Mouse (Mus musculus) heart, embryonic 16.5 days (tissue): ENCODE measurements at regions not wholly inside any gene's neighbourhood (a gene's known extent, or its start where the extent isn't known, plus 50 kb on each side); places are given as distances from the start of the nearest gene placed in this dataset.

Experiments
- ATAC-seq: fragments of 200-750 bp; cut with Nextera tagmentation; replicated peaks from 2 replicates; pipeline ENCODE4 v1.8.0; 2017; ENCODE audit warnings: moderate number of reproducible peaks; ENCODE audit not compliant: insufficient read depth, low FRiP score; ENCODE audit errors: extremely low read depth
- H3K27ac ChIP-seq: fragments of 300-500 bp; sonication (generic); 2 replicates; pipeline ENCODE4 v1.5.1; 2014; ENCODE audit warnings: mild to moderate bottlenecking, low read length, control low read depth, moderate library complexity
- H3K27me3 ChIP-seq: fragments of 300-500 bp; sonication (generic); 2 replicates; pipeline ENCODE4 v1.6.1; 2014; ENCODE audit warnings: low read length, mixed read lengths; ENCODE audit not compliant: control insufficient read depth, insufficient read depth
- H3K36me3 ChIP-seq: fragments of 300-500 bp; sonication (generic); 2 replicates; pipeline ENCODE4 v1.6.1; 2014; ENCODE audit not compliant: control insufficient read depth, insufficient read depth
- H3K4me1 ChIP-seq: fragments of 300-500 bp; sonication (generic); 2 replicates; pipeline ENCODE4 v1.6.1; 2014; ENCODE audit warnings: low read length, mixed read lengths; ENCODE audit not compliant: control insufficient read depth, insufficient read depth
- H3K4me2 ChIP-seq: fragments of 300-500 bp; sonication (generic); 2 replicates; pipeline ENCODE4 v1.6.1; 2014; ENCODE audit warnings: low read depth, mild to moderate bottlenecking, control low read depth, low read length
- H3K4me3 ChIP-seq: fragments of 300-500 bp; sonication (generic); 2 replicates; pipeline ENCODE4 v1.5.1; 2014; ENCODE audit warnings: mild to moderate bottlenecking, control low read depth, low read length
- H3K9ac ChIP-seq: fragments of 300-500 bp; sonication (generic); 2 replicates; pipeline ENCODE4 v1.6.1; 2014; ENCODE audit warnings: low read length, control low read depth
- H3K9me3 ChIP-seq: fragments of 300-500 bp; sonication (generic); replicated peaks from 2 replicates; pipeline ENCODE4 v1.6.1; 2016; ENCODE audit warnings: low read length; ENCODE audit not compliant: control insufficient read depth
- WGBS: fragments of 180-500 bp; shearing (Covaris S2); extraction: QIAGEN DNeasy Blood & Tissue Kit; methylation state at CpG from one replicate; pipeline ENCODE4 v1.1.7; 2014; 5-methylcytosine and 5-hydroxymethylcytosine counted together

- no peak overlapping the region for H3K27ac ChIP-seq
- no peak overlapping the region for H3K4me3 ChIP-seq
- no peak overlapping the region for H3K4me2 ChIP-seq
- 55% methylated on average over 12 of the region's 12 CpGs for WGBS
- no peaks in the 10 kb centered on the region for H3K27me3 ChIP-seq
- H3K4me1 ChIP-seq, result no peaks in the 10 kb centered on the region
- H3K36me3 ChIP-seq, result no peaks in the 10 kb centered on the region
- no peak for ATAC-seq
- H3K9ac ChIP-seq, result no peak overlapping the region
- no peaks in the 10 kb centered on the region for H3K9me3 ChIP-seq
Measured at GRCm38 (mm10) chr2:92856047-92856446, 58.9 kb upstream of the Syt13 start.

GRCm38 (mm10) chr2:92860502-92861197, 54.2 kb upstream of the Syt13 start:
- H3K36me3 ChIP-seq, result no peaks in the 10 kb centered on the region
- H3K27me3 ChIP-seq, result no peaks in the 10 kb centered on the region
- WGBS, result 68% methylated on average over 8 of the region's 8 CpGs
- H3K9me3 ChIP-seq, result no peaks in the 10 kb centered on the region; the same call in 1 of the 2 replicates
- no peak overlapping the region for H3K4me2 ChIP-seq
- no peak overlapping the region for H3K9ac ChIP-seq
- H3K4me1 ChIP-seq, result no peaks in the 10 kb centered on the region
- no peak overlapping the region for H3K4me3 ChIP-seq
- no peak for ATAC-seq
- H3K27ac ChIP-seq, result no peak overlapping the region
